Mouse (Mus musculus): ENCODE measurements around the gene Fcrlb.

Fcrlb gene

GRCm38 (mm10) chr1:170912891-170913615 is at the start of gene Fcrlb:
Gene Fcrlb, minus strand, starts transcription at chr1:170912941.
- in situ Hi-C loops (cut with MboI, MseI) = no loop called here

GRCm38 (mm10) chr1:170962301-170962700 is 49.6 kb upstream of the Fcrlb start:
- in situ Hi-C loops (cut with MboI, MseI) = no loop called here

GRCm38 (mm10) chr1:170961101-170961500 is 48.4 kb upstream of the Fcrlb start:
- in situ Hi-C loops (cut with MboI, MseI) = no loop called here

- in situ Hi-C loops (cut with MboI, MseI) = no loop called here
Observed at GRCm38 (mm10) chr1:170959791-170960190, 47.0 kb upstream of the Fcrlb start.

- in situ Hi-C loops (cut with MboI, MseI) = no loop called here
Observed at GRCm38 (mm10) chr1:170958225-170958624, 45.5 kb upstream of the Fcrlb start.

GRCm38 (mm10) chr1:170953192-170953591 is 40.5 kb upstream of the Fcrlb start:
- in situ Hi-C loops (cut with MboI, MseI) = no loop called here

- in situ Hi-C loops (cut with MboI, MseI) = no loop called here
Observed at GRCm38 (mm10) chr1:170950772-170951171, 38.0 kb upstream of the Fcrlb start.

DNA sequence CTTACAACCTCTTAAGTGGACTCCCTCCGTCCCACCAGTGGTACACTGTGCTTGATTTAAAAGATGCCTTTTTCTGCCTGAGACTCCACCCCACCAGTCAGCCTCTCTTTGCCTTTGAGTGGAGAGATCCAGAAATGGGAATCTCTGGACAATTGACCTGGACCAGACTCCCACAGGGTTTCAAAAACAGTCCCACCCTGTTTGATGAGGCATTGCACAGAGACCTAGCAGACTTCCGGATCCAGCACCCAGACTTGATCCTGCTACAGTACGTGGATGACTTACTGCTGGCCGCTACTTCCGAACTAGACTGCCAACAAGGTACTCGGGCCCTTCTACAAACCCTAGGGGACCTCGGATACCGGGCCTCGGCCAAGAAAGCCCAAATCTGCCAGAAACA is 32.2 kb upstream of the Fcrlb start:
- in situ Hi-C loops (cut with MboI, MseI) = loop anchor here (25.0 kb wide), 1 partner anchor 542 kb away; no protein-coding TSS in a partner anchor

- in situ Hi-C loops (cut with MboI, MseI) = loop anchor here (25.0 kb wide), 1 partner anchor 543 kb away; no protein-coding TSS in a partner anchor
Observed at GRCm38 (mm10) chr1:170944151-170944550, 31.4 kb upstream of the Fcrlb start.

- in situ Hi-C loops (cut with MboI, MseI) = loop anchor here (25.0 kb wide), 1 partner anchor 548 kb away; no protein-coding TSS in a partner anchor
Observed at GRCm38 (mm10) chr1:170939255-170939654, 26.5 kb upstream of the Fcrlb start.

- in situ Hi-C loops (cut with MboI, MseI) = loop anchor here (25.0 kb wide), 1 partner anchor 553 kb away; no protein-coding TSS in a partner anchor
Observed at GRCm38 (mm10) chr1:170934383-170934782, 21.6 kb upstream of the Fcrlb start.

DNA sequence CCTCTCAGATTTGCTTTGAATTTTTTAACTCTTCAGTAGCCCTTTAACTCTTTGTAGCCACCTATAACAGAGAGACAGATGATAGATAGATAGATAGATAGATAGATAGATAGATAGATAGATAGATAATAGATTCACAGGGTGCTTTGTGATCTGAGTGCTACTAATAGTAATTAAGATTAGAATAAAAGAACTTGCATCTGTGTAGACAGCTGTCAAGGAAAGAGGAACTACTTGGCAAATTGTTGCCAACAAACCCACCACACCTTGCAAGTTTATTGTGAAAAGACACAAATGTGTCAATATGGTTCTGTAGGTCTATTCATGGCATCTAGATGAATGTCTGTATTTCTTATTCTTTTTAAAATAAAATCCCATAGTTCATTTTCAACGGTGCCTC is 21.2 kb upstream of the Fcrlb start:
- in situ Hi-C loops (cut with MboI, MseI) = loop anchor here (25.0 kb wide), 1 partner anchor 553 kb away; no protein-coding TSS in a partner anchor

- in situ Hi-C loops (cut with MboI, MseI) = loop anchor here (25.0 kb wide), 1 partner anchor 554 kb away; no protein-coding TSS in a partner anchor
Observed at GRCm38 (mm10) chr1:170933386-170933920, 20.7 kb upstream of the Fcrlb start.

GRCm38 (mm10) chr1:170932043-170932442 is 19.3 kb upstream of the Fcrlb start:
- in situ Hi-C loops (cut with MboI, MseI) = loop anchor here (25.0 kb wide), 1 partner anchor 555 kb away; no protein-coding TSS in a partner anchor

GRCm38 (mm10) chr1:170929245-170929644 is 16.5 kb upstream of the Fcrlb start:
- in situ Hi-C loops (cut with MboI, MseI) = loop anchor here (25.0 kb wide), 1 partner anchor 558 kb away; no protein-coding TSS in a partner anchor

DNA sequence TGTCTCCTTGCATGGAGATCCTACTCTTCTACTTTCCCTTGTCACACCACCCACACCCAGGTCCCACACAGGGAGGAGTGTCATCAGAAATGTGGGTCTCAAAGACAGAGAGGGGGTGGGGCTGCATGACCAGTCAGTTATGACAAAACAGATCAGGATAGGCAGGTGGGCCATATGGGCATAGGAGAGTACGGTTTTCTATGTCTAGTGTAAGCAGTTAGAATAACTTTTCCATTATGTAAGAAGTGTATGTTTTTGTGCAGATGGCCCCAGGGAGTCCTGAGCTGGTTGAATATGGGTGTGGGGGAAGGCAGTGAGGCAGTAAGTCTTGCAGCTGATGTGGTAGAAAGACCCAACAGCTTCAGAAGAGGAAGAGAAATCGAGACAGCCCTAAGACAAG is 15.7 kb upstream of the Fcrlb start:
- in situ Hi-C loops (cut with MboI, MseI) = loop anchor here (25.0 kb wide), 1 partner anchor 559 kb away; no protein-coding TSS in a partner anchor

DNA sequence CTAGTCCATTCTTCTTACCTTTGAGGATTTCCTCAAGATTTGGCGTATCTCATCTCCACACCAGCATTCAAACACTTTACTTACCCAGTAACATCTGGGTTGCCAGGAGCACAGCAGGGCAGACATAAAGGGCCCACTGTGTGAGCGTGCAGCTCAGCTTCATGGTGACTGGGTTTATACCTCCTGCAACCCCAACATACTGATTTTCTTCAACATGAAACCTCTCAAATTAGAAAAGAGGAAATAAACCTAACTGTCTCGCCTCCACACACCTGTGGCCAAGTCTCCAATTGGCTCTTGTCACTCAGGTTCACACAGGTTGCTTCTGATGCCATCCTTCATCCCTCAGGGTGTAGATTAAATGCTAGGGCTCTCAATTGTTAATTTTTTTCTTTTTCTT is 14.6 kb upstream of the Fcrlb start, which contains the start of gene Fcrla:
Gene Fcrla, minus strand, starts transcription at position 206 of the 400 bp plus-strand sequence.
- in situ Hi-C loops (cut with MboI, MseI) = loop anchor here (25.0 kb wide), 1 partner anchor 560 kb away; no protein-coding TSS in a partner anchor

GRCm38 (mm10) chr1:170926941-170927340 is 14.2 kb upstream of the Fcrlb start:
- in situ Hi-C loops (cut with MboI, MseI) = loop anchor here (25.0 kb wide), 1 partner anchor 560 kb away; no protein-coding TSS in a partner anchor

GRCm38 (mm10) chr1:170924485-170924884 is 11.7 kb upstream of the Fcrlb start:
- in situ Hi-C loops (cut with MboI, MseI) = no loop called here

DNA sequence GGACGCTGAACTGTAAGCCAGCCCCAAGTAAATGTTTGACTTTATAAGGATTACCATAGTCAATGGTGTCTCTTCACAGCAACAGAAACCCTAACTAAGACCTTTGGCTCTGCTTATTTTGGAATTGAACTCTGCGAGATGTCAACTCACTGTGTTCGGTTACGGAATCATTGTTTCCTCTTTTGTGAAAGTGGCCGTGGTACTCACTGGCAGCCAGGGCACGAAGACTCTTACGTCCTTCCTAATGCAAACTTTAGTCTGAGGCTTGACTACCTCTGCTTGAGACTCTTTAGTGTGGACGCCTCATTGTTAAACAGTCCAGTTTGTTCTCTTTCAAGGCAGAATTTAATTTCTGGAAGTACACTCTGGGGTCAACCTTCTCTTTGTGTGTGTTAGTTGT is 6.6 kb upstream of the Fcrlb start:
- in situ Hi-C loops (cut with MboI, MseI) = no loop called here

GRCm38 (mm10) chr1:170915657-170916056 is 2.9 kb upstream of the Fcrlb start:
- in situ Hi-C loops (cut with MboI, MseI) = no loop called here

- in situ Hi-C loops (cut with MboI, MseI) = no loop called here
Observed at GRCm38 (mm10) chr1:170911907-170912660, 657 bp downstream of the Fcrlb start.

Measured in T-helper 2 cell (primary cell).